Mouse (Mus musculus) A20 (cell line): ENCODE results near the gene Olfr954.
A peak's percentile ranks its signal among the peaks of the same experiment; 100 is the strongest.

Experiments
- DNase-seq: peaks from one replicate; pipeline ENCODE4 v3.0.0-alpha.2; 2011; ENCODE audit warnings: low read depth, low spot score

The Olfr954 gene

DNA sequence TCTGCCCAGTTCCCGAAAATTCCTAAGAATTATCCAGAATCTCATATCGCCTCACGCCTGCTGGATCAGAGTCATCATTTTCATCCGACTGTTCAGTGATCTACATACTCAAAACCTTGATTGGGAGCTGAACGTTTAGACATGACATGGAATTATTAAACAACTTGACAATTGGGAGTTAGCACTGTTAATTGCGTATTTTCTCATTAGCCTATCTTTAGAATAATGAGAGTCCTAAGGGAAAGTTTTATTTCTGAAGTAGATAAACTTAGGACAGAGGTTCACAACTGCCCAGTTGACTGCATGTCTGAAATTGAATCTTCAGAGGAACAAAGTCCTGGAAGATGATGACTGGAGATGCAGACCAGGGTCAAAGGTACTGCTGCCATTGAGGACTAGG is at the start of gene Olfr954:
Gene Olfr954 (plus strand): TSS at position 301 of the 400 bp plus-strand sequence.
- DNase-seq, result no peak

DNA sequence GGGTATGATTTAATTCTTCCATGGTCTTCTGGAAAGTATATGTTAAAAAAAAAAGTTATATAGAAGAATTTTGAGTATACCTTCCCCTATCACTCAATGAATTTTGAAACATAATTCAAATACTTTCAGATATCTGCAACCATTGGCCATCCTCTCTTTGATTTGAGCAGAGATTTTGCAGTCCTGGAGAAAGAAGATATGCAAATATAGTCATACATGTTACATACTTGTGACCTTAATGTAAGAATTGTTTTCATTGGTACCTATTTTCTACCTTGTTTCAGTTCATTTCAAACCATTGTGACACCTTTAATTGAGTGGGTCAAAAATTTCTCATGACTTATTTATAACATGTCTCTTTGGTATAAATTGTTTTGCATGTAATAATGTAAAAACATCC is 29.5 kb upstream of the Olfr954 start, which contains the start of gene Olfr952:
Gene Olfr952 (minus strand): TSS at position 101 of the 400 bp plus-strand sequence.
- DNase-seq, result no peak

DNA sequence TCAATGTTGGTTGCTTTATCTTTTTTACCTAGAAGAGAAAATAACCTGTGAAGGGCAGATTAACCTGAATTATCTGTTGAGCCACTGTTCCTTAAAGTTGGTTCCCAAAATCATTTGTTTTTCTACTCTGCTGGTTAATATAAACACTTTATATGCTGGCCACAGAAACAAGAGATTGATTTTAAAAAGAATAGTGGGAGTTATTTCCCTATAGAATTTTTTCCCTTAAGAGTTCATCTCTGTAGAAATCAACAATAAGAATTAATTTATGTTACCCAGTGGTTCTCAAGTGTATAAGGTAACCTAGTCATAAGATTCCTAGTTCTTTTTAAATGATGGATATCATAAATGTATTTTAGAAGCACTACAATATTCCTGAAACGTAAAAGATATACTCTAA is 15.3 kb downstream of the Olfr954 start, which contains the start of gene Olfr955:
Gene Olfr955 (minus strand): TSS at position 101 of the 400 bp plus-strand sequence.
- no peak for DNase-seq

DNA sequence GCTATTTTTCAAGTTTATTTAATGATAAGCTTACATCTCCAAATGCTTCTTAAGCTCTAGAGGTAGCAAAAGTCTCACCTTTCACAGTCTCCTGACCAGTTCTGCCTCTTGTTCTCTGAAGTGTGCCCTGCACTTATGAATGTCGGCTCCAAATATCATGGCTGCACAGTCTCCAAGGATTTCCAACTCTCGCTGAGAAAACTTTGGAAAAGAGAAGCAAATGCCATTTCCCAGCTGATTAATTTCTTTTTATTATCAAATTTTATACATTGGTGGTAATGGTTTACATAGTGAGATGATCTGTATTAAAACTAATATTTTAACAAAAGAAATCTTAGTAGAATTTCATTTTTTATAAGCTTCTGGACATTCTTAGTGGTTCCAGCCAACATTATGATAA is 37.4 kb downstream of the Olfr954 start, which contains the start of gene Olfr44:
Gene Olfr44 (minus strand): TSS at position 101 of the 400 bp plus-strand sequence.
- no peak for DNase-seq

DNA sequence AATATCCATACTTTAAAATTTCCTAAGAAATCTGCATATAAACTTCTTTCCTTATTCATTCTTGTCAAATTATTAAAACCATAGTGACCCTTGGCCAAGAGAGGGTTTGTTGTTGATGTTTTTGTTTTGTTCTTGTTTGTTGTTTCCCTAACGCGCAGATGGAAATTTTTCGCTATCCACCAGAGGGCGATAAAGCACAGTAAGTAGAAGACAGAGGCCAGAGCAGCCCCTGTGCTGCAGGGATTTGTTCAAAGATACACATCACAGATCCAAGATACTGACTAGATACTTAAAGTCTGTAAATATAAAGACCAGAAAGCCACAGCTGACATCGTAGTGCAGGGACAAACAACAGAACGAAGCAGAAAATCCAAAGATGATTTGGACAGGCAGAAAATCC is 52.5 kb downstream of the Olfr954 start:
- peak; percentile 3 for DNase-seq

DNA sequence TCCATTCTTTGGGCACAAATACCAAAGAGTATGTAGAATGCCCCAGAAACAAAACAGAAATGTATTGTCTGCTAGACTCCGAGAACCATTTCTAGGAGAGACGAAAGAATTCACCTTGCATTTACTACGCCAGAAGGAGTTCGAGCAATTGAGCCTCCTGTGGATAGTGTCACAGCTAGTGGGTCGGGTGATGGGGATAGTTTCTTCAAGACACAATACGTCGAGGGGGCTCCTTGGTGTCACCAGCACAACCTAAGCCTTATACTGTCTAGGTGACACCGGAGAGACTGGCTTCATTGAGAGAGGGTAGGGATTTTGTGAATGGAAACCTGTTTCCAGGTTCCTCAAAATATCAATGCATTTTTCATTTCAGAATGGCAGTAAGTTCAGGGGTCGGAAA is 52.9 kb downstream of the Olfr954 start:
- no peak for DNase-seq
